Mouse (Mus musculus): ENCODE results near the gene B9d1. TPM values are rescaled to one million over a fixed set of nuclear protein-coding genes. Genes with fewer than 3 reads are reported as not detected.

B9d1 gene
- polyA plus RNA-seq, 1 experiment: 16.0 TPM

DNA sequence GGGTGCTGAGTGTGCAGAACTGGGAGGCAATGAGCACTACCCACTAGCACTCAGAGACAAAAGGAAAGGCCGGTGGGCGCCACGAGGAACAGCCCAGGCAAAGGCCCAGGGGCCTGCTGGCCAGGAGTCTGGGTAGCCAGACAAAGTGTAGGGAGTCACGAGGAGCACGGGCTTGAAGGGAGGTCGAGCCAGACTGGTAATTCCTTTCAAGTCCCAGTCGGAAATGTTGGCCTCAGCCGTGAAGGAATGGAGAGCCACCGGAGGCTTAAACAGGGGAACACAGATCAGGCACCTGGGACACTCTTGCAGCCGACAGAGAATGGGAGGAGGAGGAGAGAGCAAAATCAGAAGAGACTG lies 20.7 kb upstream of the B9d1 start:
- H3K27me3 ChIP-seq (ENCODE audit: control insufficient read depth, insufficient read depth, low read length): no peaks in the 10 kb centered on the region
- DNase-seq: no peak
- H3K4me3 ChIP-seq (ENCODE audit: control insufficient read depth, insufficient read depth, low read length): no peak overlapping the region
- H3K27ac ChIP-seq (ENCODE audit: control insufficient read depth, insufficient read depth, low read length): no peak overlapping the region
- H3K36me3 ChIP-seq (ENCODE audit: control insufficient read depth, insufficient read depth, low read length): no peaks in the 10 kb centered on the region; the same call in none of the 2 replicates
- H3K4me1 ChIP-seq (replicated peaks; ENCODE audit: control insufficient read depth, insufficient read depth, low read length): peaks cover 10% of the 10 kb centered on the region
- TF ChIP-seq CTCF (IDR thresholded peaks at IDR 0.05; ENCODE audit: borderline replicate concordance, control insufficient read depth, extremely low read depth, insufficient read depth, low read length, poor library complexity) (no peak), POLR2A (IDR thresholded peaks at IDR 0.05; ENCODE audit: control insufficient read depth, extremely low read depth, insufficient read depth, low read length, poor library complexity) (no peak)
- 77% methylated on average over 10 of the region's 10 CpGs for WGBS

DNA sequence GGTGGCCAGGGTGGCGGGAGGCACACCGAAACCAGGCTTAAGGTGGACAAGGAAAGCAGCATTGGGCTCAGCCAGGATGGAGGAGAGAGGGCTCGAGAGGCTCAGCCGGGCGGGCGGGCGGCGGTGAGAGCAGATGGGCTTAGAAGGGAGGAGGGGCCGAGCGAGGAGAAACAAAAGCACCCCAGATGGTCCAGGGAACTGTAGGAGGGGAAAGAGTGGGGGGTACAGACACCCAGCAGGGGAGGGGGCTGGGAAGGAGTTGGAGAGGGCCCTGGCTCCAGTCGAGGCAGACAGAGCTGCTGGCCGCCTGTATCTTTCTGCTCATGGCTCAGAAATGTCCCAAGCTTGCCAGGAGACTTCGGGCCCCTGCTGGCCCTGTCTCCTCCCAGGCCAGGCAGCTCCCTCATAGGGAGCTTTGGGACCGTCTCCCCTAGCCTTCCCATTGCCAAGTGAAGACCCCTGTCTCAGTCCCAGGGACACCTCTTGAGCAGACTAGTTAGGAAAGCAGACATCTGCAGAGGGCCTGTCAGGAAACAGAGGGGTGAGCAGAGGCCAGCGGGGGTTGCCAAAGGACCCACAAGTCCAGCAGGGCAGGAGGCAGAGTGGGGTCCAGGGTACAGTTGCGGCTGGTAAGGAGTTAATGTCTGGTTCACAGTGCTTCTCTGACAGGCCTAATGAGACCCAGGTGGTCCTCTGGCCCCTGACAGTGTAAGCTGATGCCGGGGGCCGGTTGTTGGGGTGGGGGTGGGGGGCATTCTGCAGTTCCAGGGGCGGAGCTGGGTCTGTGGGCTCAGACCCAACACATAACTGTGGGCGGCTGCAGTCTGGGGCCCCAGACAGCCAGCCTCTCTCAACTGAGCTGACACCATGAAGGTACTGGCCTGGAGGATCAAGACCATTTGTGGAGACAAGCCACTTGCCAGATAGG lies 20.1 kb upstream of the B9d1 start, which contains the start of gene Mfap4:
Mfap4 (plus strand) TSS at position 819 of the 928 bp plus-strand sequence.
- peaks cover 10% of the 10 kb centered on the region for H3K4me1 ChIP-seq (replicated peaks; ENCODE audit: control insufficient read depth, insufficient read depth, low read length)
- no peaks in the 10 kb centered on the region; the same call in none of the 2 replicates for H3K36me3 ChIP-seq (ENCODE audit: control insufficient read depth, insufficient read depth, low read length)
- no peaks in the 10 kb centered on the region for H3K27me3 ChIP-seq (ENCODE audit: control insufficient read depth, insufficient read depth, low read length)
- TF ChIP-seq CTCF (IDR thresholded peaks at IDR 0.05; ENCODE audit: borderline replicate concordance, control insufficient read depth, extremely low read depth, insufficient read depth, low read length, poor library complexity): no peak
- TF ChIP-seq POLR2A (IDR thresholded peaks at IDR 0.05; ENCODE audit: control insufficient read depth, extremely low read depth, insufficient read depth, low read length, poor library complexity): no peak
- no peak within 1 kb of the TSS for H3K27ac ChIP-seq (ENCODE audit: control insufficient read depth, insufficient read depth, low read length)
- DNase-seq: no peak
- no peak within 1 kb of the TSS for H3K4me3 ChIP-seq (ENCODE audit: control insufficient read depth, insufficient read depth, low read length)
- WGBS: 87% methylated on average over 20 of the region's 20 CpGs

DNA sequence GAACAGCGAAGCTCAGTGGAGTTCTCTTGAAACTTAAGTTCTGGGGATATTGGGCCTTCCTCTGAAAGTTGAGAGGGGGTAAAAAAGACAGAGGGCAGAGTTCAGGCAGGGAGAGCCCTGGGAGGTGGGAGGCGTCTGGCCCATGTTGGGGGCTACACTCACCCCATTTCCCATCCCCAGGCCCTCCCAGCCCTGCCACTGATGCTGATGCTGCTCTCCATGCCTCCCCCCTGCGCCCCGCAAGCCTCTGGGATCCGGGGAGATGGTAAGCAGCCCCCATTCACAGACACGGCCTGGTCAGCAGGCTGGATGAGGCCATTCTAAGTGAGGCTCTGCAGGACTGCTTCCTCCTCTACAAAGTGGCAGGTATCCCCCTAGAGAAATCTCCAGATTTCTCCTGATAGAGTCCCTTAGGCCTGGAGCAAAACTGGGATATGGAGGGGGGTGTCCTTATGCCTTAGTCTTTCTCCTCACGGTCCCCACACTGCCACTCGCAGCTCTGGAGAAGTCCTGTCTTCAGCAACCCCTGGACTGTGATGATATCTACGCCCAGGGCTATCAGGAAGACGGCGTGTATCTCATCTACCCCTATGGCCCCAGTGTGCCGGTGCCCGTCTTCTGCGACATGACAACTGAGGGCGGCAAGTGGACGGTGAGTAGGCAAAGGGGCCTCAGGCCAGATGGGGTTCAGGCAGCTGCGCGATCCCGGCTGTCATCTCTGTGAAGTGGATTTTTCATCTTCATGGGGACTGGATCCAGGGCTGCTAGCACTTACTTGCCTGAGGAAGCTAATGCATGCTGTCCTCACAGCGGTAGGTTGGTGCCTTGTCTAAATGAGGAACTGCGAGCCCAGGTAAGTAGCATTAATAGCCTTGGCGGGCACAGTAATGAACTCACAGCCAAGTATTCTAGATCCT lies 19.1 kb upstream of the B9d1 start:
- H3K36me3 ChIP-seq (ENCODE audit: control insufficient read depth, insufficient read depth, low read length): no peaks in the 10 kb centered on the region; the same call in none of the 2 replicates
- 95% methylated on average over 22 of the region's 22 CpGs for WGBS
- DNase-seq: no peak
- no peak overlapping the region for H3K4me3 ChIP-seq (ENCODE audit: control insufficient read depth, insufficient read depth, low read length)
- H3K4me1 ChIP-seq (replicated peaks; ENCODE audit: control insufficient read depth, insufficient read depth, low read length): peaks cover 10% of the 10 kb centered on the region
- H3K27me3 ChIP-seq (ENCODE audit: control insufficient read depth, insufficient read depth, low read length): no peaks in the 10 kb centered on the region
- no peak overlapping the region for H3K27ac ChIP-seq (ENCODE audit: control insufficient read depth, insufficient read depth, low read length)
- TF ChIP-seq CTCF (IDR thresholded peaks at IDR 0.05; ENCODE audit: borderline replicate concordance, control insufficient read depth, extremely low read depth, insufficient read depth, low read length, poor library complexity): no peak
- TF ChIP-seq POLR2A (IDR thresholded peaks at IDR 0.05; ENCODE audit: control insufficient read depth, extremely low read depth, insufficient read depth, low read length, poor library complexity): no peak

DNA sequence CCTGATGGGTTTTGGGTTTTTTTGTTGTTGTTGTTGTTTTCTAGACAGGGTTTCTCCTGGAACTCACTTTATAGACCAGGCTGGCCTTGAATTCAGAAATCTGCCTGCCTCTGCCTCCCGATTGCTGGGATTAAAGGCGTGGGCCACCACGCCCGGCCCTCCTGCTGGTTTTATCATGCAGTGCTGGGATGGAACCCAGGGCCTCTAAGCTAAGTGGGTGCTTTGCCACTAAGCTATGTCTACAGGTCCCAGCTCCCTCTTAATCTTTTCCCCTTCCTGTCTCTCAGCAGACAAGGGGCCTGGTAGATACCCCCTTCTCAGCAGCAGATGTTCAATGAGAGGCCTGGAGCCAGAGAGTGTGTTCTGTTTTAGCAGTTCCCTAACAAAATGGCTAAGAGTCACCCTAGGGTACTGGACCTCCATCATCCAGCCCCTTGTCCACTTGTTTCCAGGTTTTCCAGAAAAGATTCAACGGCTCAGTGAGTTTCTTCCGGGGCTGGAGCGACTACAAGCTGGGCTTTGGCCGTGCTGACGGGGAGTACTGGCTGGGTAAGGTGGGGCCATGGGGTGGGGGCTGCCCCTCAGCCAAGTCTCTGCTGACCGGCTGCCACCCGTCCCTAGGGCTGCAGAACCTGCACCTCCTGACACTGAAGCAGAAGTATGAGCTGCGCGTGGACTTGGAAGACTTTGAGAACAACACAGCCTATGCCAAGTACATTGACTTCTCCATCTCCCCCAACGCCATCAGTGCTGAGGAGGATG lies 18.3 kb upstream of the B9d1 start:
- Histone ChIP-seq H3K27me3 (ENCODE audit: control insufficient read depth, insufficient read depth, low read length) (no peaks in the 10 kb centered on the region), H3K27ac (ENCODE audit: control insufficient read depth, insufficient read depth, low read length) (no peak overlapping the region)

DNA sequence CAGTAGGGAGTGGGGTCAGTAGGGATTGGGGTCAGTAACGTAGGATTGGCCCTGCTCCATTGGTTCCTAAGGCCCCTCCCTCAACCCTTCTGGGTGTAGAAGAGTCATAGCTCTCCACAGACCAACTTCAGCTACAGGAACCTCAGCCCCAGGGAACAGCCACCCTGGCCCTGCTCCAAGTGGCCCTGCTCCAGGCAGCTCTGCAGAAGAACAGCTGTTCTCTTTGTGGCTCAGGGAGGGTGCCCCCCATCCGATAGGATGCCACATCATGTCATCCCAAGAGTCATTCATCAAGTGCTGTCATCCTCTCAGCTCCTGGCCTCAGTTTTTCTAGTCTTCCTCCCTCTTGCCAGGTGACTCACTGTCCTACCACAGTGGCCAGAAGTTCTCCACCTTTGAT lies 17.5 kb upstream of the B9d1 start:
- 91% methylated on average over 2 of the region's 2 CpGs for WGBS
- Histone ChIP-seq H3K4me3 (ENCODE audit: control insufficient read depth, insufficient read depth, low read length) (no peak overlapping the region), H3K4me1 (replicated peaks; ENCODE audit: control insufficient read depth, insufficient read depth, low read length) (no peaks in the 10 kb centered on the region), H3K36me3 (ENCODE audit: control insufficient read depth, insufficient read depth, low read length) (no peaks in the 10 kb centered on the region; the same call in none of the 2 replicates), H3K27me3 (ENCODE audit: control insufficient read depth, insufficient read depth, low read length) (no peaks in the 10 kb centered on the region), H3K27ac (ENCODE audit: control insufficient read depth, insufficient read depth, low read length) (no peak overlapping the region)
- no peak for TF ChIP-seq POLR2A (IDR thresholded peaks at IDR 0.05; ENCODE audit: control insufficient read depth, extremely low read depth, insufficient read depth, low read length, poor library complexity)
- TF ChIP-seq CTCF (IDR thresholded peaks at IDR 0.05; ENCODE audit: borderline replicate concordance, control insufficient read depth, extremely low read depth, insufficient read depth, low read length, poor library complexity): no peak
- DNase-seq: no peak

More for the DNA sequence above, 18.3 kb upstream of the B9d1 start:
- WGBS: 98% methylated on average over 14 of the region's 14 CpGs
- no peak for DNase-seq
- H3K4me1 ChIP-seq (replicated peaks; ENCODE audit: control insufficient read depth, insufficient read depth, low read length): peaks cover 5% of the 10 kb centered on the region
- TF ChIP-seq CTCF (IDR thresholded peaks at IDR 0.05; ENCODE audit: borderline replicate concordance, control insufficient read depth, extremely low read depth, insufficient read depth, low read length, poor library complexity) (no peak), POLR2A (IDR thresholded peaks at IDR 0.05; ENCODE audit: control insufficient read depth, extremely low read depth, insufficient read depth, low read length, poor library complexity) (no peak)
- no peak overlapping the region for H3K4me3 ChIP-seq (ENCODE audit: control insufficient read depth, insufficient read depth, low read length)
- H3K36me3 ChIP-seq (ENCODE audit: control insufficient read depth, insufficient read depth, low read length): no peaks in the 10 kb centered on the region; the same call in none of the 2 replicates

Measured in thymus, adult 2 months (tissue).